Mouse (Mus musculus) kidney, adult 11 months (tissue): ENCODE results near the gene Uhrf1.

Experiments used
- DNase-seq: peaks from one replicate; pipeline ENCODE4 v3.0.0; 2022

Uhrf1 gene

DNA sequence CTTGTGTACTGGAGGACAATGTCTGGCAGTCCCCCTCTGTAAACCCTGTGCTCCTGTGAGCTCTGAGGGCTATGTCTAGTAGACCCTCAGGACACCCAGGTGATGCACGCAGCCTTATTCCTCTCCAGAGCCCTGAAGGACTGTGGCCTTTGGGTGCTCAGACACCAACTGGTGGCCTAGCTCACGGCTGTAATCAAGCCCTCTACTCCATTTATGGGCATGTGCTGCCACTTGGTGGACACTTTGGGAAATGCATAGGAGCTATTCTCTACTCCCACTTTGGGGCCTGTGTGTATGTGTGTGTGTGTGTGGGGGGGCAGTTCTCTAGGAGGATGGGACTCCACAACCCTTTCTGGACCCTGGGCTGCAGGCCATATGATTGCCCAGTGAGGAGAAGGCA lies 47.6 kb downstream of the Uhrf1 start:
- peak; percentile 54 for DNase-seq

DNA sequence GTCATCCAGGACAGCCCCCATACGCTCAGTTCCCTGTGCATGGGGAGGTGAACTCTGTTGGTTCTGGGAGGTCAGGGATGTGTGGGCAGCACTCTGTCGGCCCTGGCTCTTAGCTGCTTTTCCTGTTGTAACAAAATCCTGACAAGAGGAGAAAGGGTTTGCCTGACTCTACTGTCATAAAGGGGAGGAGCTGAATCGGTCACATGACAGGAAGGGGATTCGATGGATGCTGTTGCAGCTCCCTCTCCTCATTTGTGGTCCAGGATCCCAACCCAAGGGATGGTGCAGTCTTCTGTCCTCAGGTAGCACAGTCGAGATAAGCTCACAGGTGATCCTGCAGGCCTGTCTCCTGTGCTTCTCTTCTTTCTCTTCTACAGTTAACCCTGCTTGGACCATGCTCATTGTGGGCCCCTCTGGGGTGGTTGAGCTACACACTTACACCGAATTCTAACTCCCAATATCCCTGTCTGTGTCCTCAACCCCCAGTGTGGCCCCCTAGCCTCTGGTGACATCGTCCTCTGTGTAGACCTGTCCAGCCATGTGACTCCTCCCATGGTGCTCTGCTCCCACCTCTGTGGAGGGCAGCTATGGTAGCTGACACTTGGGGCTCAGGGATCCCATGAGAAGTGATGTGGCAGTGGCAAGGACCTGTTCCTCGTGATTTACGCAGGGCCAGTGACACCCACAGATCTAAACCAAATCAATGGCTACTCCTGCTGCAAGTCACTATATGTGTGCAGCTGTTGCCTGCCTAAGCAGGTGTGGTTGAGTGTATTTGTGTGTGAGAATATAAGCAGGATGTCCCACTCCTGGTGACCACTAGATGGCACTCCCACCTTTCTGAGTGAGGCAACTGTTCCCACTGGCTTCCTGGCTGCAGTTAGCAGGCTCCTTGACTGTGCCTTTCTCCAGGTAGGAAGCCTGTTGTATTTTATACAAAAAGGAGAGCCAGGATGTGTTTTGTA lies 54.1 kb downstream of the Uhrf1 start:
- DNase-seq: peak; percentile 58

DNA sequence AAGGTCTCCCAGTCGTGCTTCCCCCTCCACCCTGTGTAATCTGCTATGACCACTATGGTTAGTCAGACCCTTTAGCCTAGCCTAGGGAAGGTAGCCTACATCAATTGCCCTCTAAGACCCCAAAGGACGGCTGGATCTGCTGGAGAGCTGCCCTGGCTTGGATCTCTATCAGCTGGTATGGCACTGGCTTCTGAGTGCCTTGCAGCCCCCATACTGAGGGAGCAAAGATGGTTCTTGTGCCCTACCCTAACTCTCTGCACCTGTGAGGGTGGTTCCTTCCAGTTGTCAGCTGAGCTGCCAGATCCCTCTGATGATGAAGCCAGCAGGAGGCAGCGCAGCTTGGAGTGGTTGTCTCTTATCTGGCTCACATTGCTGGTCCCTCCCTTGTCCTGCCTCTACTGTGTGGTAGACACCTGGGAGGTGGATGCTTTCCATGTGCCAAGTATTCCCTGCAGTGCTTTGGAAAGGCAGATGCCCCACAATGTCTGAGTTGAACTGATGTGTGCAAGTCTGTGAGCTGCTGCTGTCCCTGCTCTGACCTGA lies 56.1 kb downstream of the Uhrf1 start:
- DNase-seq: no peak

- DNase-seq: no peak
Measured at GRCm38 (mm10) chr17:56359864-56360263, 56.7 kb downstream of the Uhrf1 start.

GRCm38 (mm10) chr17:56360451-56360850 lies 57.3 kb downstream of the Uhrf1 start:
- no peak for DNase-seq

DNA sequence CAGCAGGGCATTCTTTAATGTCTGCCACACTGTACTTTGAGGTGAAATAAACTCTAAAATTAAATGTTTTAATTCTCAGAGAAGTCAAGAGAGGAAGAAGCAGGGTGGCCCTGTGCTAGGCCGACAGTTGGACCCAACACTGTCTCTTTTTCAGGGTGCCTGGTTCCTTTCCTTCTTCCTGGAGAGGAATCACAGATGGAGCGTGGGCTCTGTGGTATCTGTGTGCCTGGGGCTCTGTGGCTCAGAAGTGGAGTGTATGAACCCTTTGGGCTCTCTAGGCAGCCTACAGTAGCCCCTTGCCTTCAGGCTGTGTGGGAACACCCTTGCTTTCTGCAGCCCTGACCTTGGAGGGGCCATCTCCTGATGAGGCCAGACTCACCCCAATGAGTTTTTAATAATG lies 58.4 kb downstream of the Uhrf1 start:
- no peak for DNase-seq

- DNase-seq: no peak
Measured at GRCm38 (mm10) chr17:56365791-56366673, 62.9 kb downstream of the Uhrf1 start.

DNA sequence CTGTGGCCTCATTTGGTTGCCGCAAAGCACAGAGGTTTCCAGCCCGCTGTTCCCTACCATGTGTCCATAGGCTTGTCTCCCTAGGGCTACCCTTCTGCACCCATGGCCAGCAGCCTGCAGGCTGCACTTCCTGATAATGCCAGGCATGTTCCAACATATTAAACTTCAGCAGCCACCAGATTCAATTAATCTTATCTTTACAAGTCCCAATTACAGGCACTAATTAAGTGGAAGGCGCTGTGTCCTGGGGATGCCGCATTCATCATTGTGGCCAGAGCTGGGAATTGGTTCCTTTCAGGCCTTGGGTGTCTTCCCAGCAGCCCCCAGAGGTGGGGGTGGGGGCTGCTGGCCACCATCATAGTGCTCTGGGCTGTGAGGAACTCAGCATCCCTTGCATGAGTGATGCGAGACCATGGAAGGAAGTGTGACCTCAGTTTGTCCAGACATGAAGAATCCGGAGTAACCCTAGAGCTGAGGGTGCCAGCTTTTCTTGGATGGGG lies 65.2 kb downstream of the Uhrf1 start:
- no peak for DNase-seq

DNA sequence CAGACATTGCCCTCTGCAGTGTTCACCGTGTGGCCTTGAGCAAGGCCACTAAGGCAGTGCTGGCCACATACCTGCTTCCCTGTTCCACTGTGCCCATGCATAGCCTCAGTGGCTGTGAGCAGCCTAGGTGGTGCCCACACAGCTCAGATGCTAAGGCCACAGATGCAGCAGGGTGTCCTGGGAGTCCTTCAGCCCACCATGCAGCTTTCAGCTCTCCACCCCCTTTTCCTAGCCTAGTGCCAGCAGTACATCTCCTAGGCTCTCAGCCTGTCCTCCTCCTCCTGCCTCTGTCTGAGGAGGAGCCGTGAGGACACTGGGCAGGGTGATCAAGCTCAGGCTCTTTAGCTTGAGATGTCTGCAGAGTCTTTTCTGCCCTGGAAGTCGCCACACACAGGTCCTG lies 67.0 kb downstream of the Uhrf1 start:
- DNase-seq: no peak

DNA sequence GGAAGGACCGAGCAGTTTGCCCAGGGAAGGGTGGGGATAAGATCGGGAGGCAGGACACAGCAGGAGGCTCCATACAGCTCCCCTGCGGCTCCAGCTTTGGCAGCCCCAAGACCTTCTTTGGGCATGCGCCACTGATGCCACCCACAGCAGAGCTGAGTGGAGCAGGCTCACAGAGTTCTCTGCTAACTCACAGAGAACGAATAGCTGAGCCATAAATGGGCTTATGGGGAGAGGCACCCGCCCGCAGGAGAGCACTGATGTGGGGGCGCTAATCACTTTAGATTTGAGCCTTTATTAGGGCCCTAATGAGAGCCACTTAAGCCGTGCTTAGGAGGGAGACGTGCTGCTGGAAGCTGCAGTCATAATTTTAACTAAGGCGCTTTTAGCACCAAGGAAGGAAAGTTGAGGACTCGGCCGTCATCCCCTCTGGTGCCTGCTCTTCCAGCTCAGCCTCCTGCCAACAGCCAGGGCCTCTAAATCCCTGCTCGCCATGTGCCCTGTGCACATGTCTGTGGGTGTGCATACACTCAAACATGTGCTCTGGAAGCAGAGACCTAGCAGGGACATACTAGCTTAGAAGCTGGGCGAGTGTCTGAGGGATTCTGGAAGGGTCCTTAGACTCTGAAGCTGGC lies 68.0 kb downstream of the Uhrf1 start:
- no peak for DNase-seq

DNA sequence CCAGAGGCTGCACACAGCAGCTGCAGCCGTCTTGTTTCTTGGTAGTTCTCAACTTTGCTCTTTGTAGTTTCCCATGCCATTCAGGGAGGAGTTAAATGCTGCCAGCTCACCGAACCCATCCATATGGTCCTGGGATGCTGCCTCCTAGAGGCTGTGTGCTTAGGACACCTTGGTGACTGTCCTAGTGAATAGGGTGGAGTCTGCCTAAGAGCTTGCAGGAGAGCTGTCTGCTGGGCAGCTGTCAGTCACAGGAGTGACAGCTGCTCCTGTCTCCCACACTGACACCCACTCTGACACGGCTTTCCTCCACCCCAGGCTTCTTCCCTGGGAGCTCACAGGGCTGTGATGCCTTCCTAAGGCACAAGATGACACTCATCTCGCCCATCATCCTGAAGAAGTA lies 69.0 kb downstream of the Uhrf1 start:
- DNase-seq: no peak
